Mouse (Mus musculus) natural killer cell, adult 2 months (primary cell): ENCODE measurements at regions not wholly inside any gene's neighbourhood (a gene's known extent, or its start where the extent isn't known, plus 50 kb on each side); places are given as distances from the start of the nearest gene placed in this dataset.
A peak's percentile ranks its signal among the peaks of the same experiment; 100 is the strongest.

ENCODE experiments used
- DNase-seq, 2 experiments: peaks; one replicate each; pipeline ENCODE4 v3.0.0; 2022; ENCODE audit warnings: low spot score in 2 of 2

DNA sequence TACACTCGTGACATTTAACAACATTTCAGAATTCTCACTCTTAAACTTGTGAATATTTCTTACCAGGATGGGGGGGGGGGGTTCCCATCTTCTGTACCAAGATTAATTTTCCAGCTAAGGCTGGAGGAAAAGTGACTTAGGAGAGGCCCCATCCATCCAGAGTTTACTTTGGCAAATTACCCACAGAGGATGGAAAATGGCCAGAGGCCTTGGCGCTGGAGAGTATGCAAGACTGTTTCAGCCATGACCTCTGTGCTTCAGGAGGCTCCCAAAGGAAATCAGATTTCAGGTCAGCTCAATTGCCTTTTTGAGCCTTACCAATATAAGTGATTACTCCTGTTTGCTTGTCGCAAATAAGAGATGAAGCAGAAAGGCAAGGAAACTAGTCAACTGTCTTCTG is 143.4 kb upstream of the F930015N05Rik start:
- no peak for DNase-seq

DNA sequence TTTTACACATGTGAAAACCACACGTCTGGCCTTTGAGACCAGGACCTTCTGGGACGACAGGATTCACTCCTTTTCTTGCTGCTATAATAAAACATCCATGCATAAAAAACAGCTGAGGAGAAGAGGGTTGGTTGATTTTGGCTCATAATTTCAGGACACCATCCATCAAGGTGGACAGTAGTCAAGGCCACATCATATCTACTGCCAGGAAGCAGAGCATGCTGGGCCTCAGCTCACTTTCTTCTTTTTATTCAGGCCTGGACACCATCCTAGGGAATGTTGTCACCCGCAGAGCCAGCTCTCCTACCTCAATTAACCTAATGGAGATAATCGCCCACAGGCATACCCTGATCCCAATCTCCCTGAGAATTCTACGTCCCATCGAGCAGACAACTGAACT is 149.6 kb upstream of the F930015N05Rik start:
- DNase-seq = no peak

GRCm38 (mm10) chr11:64587034-64587710 is 150.7 kb upstream of the F930015N05Rik start:
- no peak for DNase-seq

DNA sequence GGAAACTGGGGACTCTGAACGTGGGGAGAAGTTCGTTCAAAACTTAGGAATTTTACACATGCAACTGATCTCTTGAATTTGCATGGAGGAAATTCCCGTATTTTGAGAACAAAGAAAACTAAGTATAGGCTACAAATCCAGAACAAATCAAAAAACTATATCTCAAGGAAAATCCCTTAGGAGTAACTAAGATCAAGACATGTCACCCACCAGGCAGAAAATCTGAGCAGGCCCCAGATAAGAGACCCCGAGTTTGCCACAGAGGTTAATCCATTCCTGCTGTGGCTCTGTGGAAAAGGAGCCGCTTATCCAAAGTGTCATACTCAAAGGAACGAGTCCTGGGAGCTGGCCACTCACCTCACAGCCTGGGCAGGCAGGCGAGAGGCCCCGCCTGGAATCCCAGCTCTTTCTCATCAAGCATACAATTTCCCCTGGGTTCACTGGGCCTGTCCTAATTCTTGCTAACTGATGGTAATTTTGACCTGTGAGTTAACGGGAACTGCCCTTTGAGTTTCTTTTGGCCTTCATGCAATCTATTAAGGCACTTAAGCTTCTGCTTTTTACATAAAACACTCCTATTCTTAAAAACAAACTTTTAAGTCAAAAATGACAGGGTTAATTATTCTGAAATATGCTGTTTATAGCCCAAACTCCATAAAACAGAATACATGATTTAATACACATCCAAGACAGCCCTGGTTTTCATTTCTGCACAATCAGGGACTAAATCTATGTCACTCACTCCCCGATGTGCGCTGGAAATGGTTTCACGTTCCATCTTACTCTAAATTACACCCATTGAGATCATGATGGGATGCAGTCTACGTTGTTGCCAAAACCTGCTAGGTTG is 151.5 kb upstream of the F930015N05Rik start:
- no peak for DNase-seq

GRCm38 (mm10) chr11:64588601-64588989 is 152.1 kb upstream of the F930015N05Rik start:
- no peak for DNase-seq

GRCm38 (mm10) chr11:64589026-64589425 is 152.6 kb upstream of the F930015N05Rik start:
- no peak for DNase-seq

DNA sequence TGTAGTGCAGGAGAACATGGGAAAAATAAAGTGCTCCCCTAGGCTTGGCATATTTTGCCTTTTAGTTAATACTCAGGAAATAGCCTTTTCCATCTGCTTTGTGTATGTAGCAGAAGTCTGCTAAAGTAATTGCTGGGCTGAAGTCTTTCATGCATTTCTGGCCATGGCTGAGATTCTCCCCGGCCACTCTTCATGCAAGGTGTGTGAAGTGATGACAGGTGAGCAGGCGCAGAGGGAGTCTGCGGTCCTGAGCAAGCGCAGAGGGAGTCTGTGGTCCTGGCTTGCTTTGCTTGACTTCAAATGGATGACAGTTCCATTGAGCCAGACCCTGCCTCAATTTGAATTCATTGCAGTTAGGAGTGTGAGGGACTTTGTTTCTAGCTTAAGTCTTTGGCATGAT is 153.6 kb upstream of the F930015N05Rik start:
- DNase-seq = no peak

DNA sequence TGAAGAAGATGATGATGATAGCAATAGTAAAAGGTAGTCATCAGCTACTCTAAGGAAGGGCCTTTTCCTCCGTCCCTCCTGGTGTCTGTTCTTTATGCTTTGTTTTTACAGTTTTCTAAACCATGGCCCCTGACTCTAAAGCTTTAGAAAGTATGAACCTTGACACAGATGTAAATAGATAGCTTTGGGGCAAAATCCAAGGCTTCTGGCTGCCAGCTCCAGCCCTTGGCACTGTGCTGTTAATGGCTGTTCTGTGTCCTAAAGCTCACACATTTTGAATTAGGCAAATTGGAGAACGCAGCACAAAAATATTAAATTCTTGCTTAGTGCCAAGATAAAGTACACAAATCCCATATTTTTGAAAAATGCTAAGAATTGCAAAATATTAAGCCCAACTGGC is 155.8 kb upstream of the F930015N05Rik start:
- DNase-seq = no peak

DNA sequence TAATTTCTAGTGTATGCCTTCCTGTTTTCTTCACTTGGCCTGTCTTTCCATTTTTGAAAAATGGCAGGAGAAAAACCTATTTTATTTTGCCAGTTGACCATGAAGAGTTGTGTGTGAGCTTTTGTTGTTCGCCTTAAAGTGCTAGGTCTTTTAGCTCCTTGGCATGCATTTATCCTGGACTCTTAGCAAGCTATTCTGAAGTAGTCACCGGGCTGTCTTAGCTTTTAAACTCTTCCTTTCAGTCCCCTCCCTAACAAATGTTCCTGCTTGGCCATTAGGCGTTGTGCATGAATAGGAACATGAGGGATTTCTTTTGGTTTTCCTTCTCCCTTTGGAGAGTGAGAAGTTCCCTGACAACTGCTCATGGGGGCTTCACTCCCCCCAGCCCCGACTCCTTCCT is 160.9 kb upstream of the F930015N05Rik start:
- no peak for DNase-seq

DNA sequence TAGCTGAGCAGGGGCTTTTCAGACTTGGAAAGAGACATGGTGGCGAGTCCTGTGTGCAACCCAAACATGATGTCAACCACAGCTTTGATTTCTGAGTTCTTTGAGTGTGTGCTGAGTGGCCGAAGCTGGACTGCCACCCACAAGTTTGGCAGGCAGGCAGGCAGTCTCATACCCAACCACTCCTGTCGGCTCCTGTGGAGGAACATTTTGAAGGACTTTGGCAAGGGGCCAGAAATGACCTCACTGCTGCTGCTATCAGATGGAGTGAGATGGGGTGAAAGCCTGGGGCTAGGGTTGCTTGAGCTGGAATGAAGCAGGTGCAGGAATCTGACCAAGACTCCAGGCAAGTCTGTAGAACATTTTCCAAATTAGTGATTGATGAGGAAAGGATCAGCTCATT is 162.7 kb upstream of the F930015N05Rik start:
- no peak for DNase-seq

GRCm38 (mm10) chr11:64600201-64601102 is 164.0 kb upstream of the F930015N05Rik start:
- DNase-seq = peak in 1 of 2 experiments; percentile 1

DNA sequence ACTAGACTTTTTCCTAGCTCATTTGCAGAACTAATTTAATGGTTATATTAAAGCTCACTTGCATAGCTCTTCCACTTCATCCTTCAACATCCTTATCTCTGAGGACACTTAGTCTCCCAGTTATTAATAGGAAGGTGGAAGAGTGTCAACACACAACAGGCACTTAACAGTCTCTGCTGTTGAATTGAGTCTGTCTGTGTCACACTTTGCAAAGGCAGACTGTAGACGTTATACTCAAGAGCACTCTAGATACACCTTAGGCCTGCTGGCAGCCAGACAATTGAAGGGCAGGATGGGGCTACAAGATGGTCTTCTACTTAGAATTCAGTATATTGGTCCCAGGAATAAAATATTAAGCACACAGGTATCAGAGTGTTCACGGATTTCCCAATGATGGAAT is 172.6 kb upstream of the F930015N05Rik start:
- DNase-seq = no peak

GRCm38 (mm10) chr11:64610724-64611123 is 174.3 kb upstream of the F930015N05Rik start:
- no peak for DNase-seq

GRCm38 (mm10) chr11:64615140-64615539 is 178.7 kb upstream of the F930015N05Rik start:
- DNase-seq = no peak

DNA sequence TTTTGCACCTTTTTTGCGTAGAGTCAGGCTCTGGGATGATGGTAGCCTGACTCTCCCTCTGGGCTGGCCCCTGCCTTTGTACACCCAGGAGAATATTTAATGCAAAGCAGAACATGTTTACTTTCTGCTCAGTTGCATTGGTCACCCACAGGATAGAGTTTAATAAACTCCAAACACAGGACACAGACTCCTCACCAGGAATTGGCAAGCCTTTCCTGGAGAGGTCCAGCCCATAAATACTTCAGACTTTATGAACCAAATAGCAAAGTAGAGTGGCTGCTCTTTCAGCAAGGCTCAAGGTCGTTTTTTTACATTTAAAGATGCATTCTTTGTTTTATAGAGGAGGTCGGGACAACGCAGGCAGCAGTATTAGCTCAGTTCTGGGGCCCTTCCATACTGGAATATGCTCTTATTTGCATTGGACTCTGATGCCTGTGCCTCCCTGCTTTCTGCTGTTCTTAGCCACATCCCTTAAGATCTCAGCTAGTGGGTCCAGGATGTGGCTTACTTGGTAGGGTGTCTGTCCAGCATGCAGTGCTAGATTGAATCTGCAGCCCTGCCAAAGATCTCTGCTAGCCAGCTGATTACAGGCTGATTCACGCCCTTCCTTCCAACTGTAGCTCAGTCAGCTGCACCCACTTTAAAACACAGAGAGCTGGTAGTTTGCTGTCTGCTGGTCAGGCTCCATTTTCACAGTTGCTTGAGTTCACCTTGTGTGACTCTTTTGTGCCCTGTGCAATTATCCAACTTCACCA is 182.4 kb upstream of the F930015N05Rik start:
- no peak for DNase-seq

DNA sequence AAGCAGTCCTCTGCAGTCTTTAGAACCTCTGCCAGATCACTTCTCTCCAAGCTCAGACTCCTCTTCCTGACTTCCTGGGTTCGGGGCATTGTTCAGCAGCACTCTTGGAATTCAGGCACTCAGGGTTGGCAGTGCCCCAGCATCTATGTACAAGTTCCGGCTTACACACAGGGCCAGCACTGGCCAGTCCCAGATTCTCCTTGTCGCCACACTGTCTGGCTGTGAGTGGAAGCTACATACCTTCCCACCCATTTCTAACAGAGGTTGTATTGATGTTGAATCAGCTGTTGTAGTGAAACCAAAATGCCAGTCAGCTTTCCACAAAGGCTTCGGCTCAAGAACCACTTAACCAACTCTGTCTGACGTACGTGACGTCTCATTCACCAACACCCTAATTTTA is 190.7 kb upstream of the F930015N05Rik start:
- DNase-seq = no peak

- DNase-seq = no peak
Measured at GRCm38 (mm10) chr11:64640947-64641346, 204.5 kb upstream of the F930015N05Rik start.

DNA sequence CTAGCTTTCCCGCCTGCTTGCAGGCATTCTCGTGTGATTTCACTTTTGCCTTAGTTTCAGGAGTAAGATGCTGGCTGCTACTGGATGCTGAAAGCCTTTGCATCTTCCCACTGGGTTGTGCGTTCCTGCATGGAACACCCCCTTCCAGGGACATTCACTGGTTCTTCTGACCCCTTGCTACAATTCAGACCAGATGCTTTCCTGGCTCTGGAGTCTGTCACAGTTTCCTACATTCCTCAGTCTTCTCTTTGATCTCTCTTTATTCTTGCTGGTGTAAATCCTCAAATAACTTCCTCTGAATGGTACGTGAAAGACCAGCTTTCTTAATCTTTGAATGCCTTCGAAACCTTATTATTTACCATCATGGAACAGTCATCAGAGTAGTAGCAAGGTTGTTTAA is 206.7 kb upstream of the F930015N05Rik start:
- DNase-seq = no peak

GRCm38 (mm10) chr11:64647938-64648337 is 211.5 kb upstream of the F930015N05Rik start:
- no peak for DNase-seq

- no peak for DNase-seq
Measured at GRCm38 (mm10) chr11:64650571-64651282, 214.3 kb upstream of the F930015N05Rik start.

- no peak for DNase-seq
Measured at GRCm38 (mm10) chr11:64652811-64653210, 216.4 kb upstream of the F930015N05Rik start.
